Mouse (Mus musculus) lung, embryonic 16.5 days (tissue): ENCODE data around the gene Cav1. TPM values are rescaled to one million over a fixed set of nuclear protein-coding genes. Genes with fewer than 3 reads are reported as not detected.

ENCODE experiments used
- ATAC-seq: fragments of 200-750 bp; cut with Nextera tagmentation; 2 replicates; pipeline ENCODE4 v1.8.0; 2017; ENCODE audit warnings: low read depth, mild to moderate bottlenecking, moderate library complexity
- H3K27ac ChIP-seq: fragments of 300-500 bp; sonication (generic); 2 replicates; pipeline ENCODE4 v1.5.1; 2014; ENCODE audit warnings: mild to moderate bottlenecking, control low read depth, low read length
- H3K27me3 ChIP-seq: fragments of 300-500 bp; sonication (generic); 2 replicates; pipeline ENCODE4 v1.6.1; 2014; ENCODE audit warnings: low read depth, low read length, mixed read lengths; ENCODE audit not compliant: control insufficient read depth, insufficient read depth
- H3K36me3 ChIP-seq: fragments of 300-500 bp; sonication (generic); 2 replicates; pipeline ENCODE4 v1.6.1; 2014; ENCODE audit warnings: low read length; ENCODE audit not compliant: control insufficient read depth, insufficient read depth
- H3K4me1 ChIP-seq: fragments of 300-500 bp; sonication (generic); replicated peaks from 2 replicates; pipeline ENCODE4 v1.6.1; 2014; ENCODE audit warnings: low read length, mixed read lengths; ENCODE audit not compliant: control insufficient read depth, insufficient read depth
- H3K4me2 ChIP-seq: fragments of 300-500 bp; sonication (generic); 2 replicates; pipeline ENCODE4 v1.6.1; 2014; ENCODE audit warnings: low read depth, low read length, control low read depth
- H3K4me3 ChIP-seq: fragments of 300-500 bp; sonication (generic); 2 replicates; pipeline ENCODE4 v1.5.1; 2014; ENCODE audit warnings: mild to moderate bottlenecking, low read length, control low read depth
- H3K9ac ChIP-seq: fragments of 300-500 bp; sonication (generic); 2 replicates; pipeline ENCODE4 v1.6.1; 2014; ENCODE audit warnings: low read length, control low read depth
- H3K9me3 ChIP-seq: fragments of 300-500 bp; sonication (generic); 2 replicates; pipeline ENCODE4 v1.6.1; 2016; ENCODE audit warnings: low read length; ENCODE audit not compliant: control insufficient read depth
- WGBS: fragments of 180-500 bp; shearing (Covaris S2); extraction: QIAGEN DNeasy Blood & Tissue Kit; methylation state at CpG from one replicate; pipeline ENCODE4 v1.1.7; 2014; 5-methylcytosine and 5-hydroxymethylcytosine counted together
- polyA plus RNA-seq: library from polyadenylated mRNA; unstranded; fragments of >200 nt; fragmentation: Nextera tagmentation; extraction: Ambion mirVana; gene quantifications from 2 replicates; pipeline ENCODE4 v1.2.1, GENCODE M21; 2015

The Cav1 gene
- polyA plus RNA-seq, 1 experiment from 2014 or later: 664 TPM

- Histone ChIP-seq H3K9ac (no peak overlapping the region), H3K36me3 (no peaks in the 10 kb centered on the region), H3K4me1 (no peaks in the 10 kb centered on the region), H3K4me2 (no peak overlapping the region), H3K27me3 (no peaks in the 10 kb centered on the region), H3K4me3 (no peak overlapping the region), H3K9me3 (no peaks in the 10 kb centered on the region), H3K27ac (no peak overlapping the region)
- 56% methylated on average over 5 of the region's 5 CpGs for WGBS
- ATAC-seq: no peak
Measured at GRCm38 (mm10) chr6:17385531-17385930, 79.4 kb downstream of the Cav1 start.

GRCm38 (mm10) chr6:17387991-17388710 is 82.0 kb downstream of the Cav1 start:
- no peaks in the 10 kb centered on the region for H3K36me3 ChIP-seq
- no peak overlapping the region for H3K4me2 ChIP-seq
- H3K9me3 ChIP-seq: no peaks in the 10 kb centered on the region
- ATAC-seq: no peak
- no peak overlapping the region for H3K9ac ChIP-seq
- H3K4me1 ChIP-seq: no peaks in the 10 kb centered on the region
- no peak overlapping the region for H3K4me3 ChIP-seq
- 82% methylated on average over 2 of the region's 2 CpGs for WGBS
- H3K27me3 ChIP-seq: no peaks in the 10 kb centered on the region
- no peak overlapping the region for H3K27ac ChIP-seq

Other genes starting within 250 kb of the Cav1 start
- 66.3 and 68.2 TPM in 2 replicates for gene Tes, start 241.2 kb upstream of the Cav1 start, polyA plus RNA-seq
- gene Cav2, start 25.1 kb upstream of the Cav1 start, polyA plus RNA-seq: 123 and 135 TPM in 2 replicates
- gene Met, start 157.5 kb downstream of the Cav1 start, polyA plus RNA-seq: 8.3 TPM in 2 replicates